Mouse (Mus musculus): ENCODE data around the gene Mindy4b-ps. TPM values are rescaled to one million over a fixed set of nuclear protein-coding genes. Genes with fewer than 3 reads are reported as not detected.
"Not testable (repeated sequence)": the region's sequence is repeated elsewhere in the genome, so short reads cannot be mapped to it uniquely, and the experiment has no call there.

The Mindy4b-ps gene
- not detected in 2 replicates for polyA plus RNA-seq (2014; fragmentation: Nextera tagmentation; extraction: Ambion mirVana)

- H3K9me3 ChIP-seq (ENCODE audit: control insufficient read depth, low read length): no peaks in the 10 kb centered on the region
- no peak for ATAC-seq (ENCODE audit: low read depth)
- H3K4me3 ChIP-seq (ENCODE audit: low read depth, low read length): no peak within 1 kb of the TSS
- H3K36me3 ChIP-seq (ENCODE audit: control insufficient read depth, insufficient read depth, low read length): no peaks in the 10 kb centered on the region
- H3K27ac ChIP-seq (ENCODE audit: low read depth, low read length): no peak within 1 kb of the TSS
- 74% methylated on average over 4 of the region's 4 CpGs for WGBS
- no peaks in the 10 kb centered on the region for H3K4me1 ChIP-seq (ENCODE audit: control insufficient read depth, insufficient read depth, low read length)
- no peak within 1 kb of the TSS for H3K4me2 ChIP-seq (ENCODE audit: low read depth, low read length)
- no peaks in the 10 kb centered on the region for H3K27me3 ChIP-seq (ENCODE audit: control insufficient read depth, insufficient read depth, low read length)
- H3K9ac ChIP-seq (replicated peaks; ENCODE audit: low read depth, low read length): no peak within 1 kb of the TSS
Observed at GRCm38 (mm10) chr3:58822211-58822610, at the start of gene Mindy4b-ps. Mindy4b-ps (minus strand) TSS chr3:58822311.

DNA sequence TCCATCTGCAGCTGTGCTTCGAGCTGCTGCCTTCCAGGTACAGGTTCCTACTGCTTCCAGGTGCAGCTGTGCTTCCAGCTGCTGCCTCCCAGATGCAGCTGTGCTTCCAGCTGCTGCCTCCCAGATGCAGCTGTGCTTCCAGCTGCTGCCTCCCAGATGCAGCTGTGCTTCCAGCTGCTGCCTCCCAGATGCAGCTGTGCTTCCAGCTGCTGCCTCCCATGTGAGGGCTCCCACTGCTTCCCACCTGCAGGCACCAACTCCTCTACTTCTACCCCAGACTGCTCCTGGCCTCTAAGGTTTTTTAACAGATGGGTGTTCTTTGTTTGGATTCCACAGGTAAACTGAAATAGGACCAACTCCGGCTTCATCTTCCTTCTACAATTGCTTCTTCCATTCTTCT lies 49.8 kb upstream of the Mindy4b-ps start:
- not testable (repeated sequence) for H3K9ac ChIP-seq (replicated peaks; ENCODE audit: low read depth, low read length); H3K27ac ChIP-seq (ENCODE audit: low read depth, low read length); H3K4me1 ChIP-seq (ENCODE audit: control insufficient read depth, insufficient read depth, low read length); H3K9me3 ChIP-seq (ENCODE audit: control insufficient read depth, low read length); H3K4me2 ChIP-seq (ENCODE audit: low read depth, low read length); ATAC-seq (ENCODE audit: low read depth); H3K27me3 ChIP-seq (ENCODE audit: control insufficient read depth, insufficient read depth, low read length); H3K36me3 ChIP-seq (ENCODE audit: control insufficient read depth, insufficient read depth, low read length); H3K4me3 ChIP-seq (ENCODE audit: low read depth, low read length)
- WGBS: 76% methylated on average over 2 of the region's 2 CpGs

DNA sequence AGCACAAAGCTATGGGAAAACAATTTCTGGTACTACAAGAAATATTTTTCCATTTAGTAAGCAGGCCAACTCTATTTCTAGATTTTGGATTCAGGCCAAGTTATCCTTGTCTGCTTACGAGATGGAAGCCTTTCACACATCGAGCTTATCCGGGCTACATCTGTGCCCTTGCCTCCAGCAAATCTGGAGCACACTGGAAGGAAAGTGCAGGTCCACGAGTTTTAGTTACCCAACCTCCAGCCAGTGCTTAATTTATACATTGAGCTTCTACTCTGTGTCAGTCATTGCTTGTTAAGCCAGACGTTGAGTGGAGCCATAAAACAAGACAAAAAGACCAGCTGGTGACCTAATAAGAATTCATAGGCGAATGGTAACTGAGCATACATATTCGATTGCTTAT lies 43.6 kb upstream of the Mindy4b-ps start:
- no peak overlapping the region for H3K9ac ChIP-seq (replicated peaks; ENCODE audit: low read depth, low read length)
- no peaks in the 10 kb centered on the region for H3K4me1 ChIP-seq (ENCODE audit: control insufficient read depth, insufficient read depth, low read length)
- ATAC-seq (ENCODE audit: low read depth): peak; percentile 61; the same call in 1 of the 2 replicates
- no peak overlapping the region for H3K4me3 ChIP-seq (ENCODE audit: low read depth, low read length)
- H3K27me3 ChIP-seq (ENCODE audit: control insufficient read depth, insufficient read depth, low read length): no peaks in the 10 kb centered on the region
- no peaks in the 10 kb centered on the region for H3K36me3 ChIP-seq (ENCODE audit: control insufficient read depth, insufficient read depth, low read length)
- 30% methylated on average over 7 of the region's 7 CpGs for WGBS
- no peak overlapping the region for H3K27ac ChIP-seq (ENCODE audit: low read depth, low read length)
- H3K4me2 ChIP-seq (ENCODE audit: low read depth, low read length): no peak overlapping the region
- H3K9me3 ChIP-seq (ENCODE audit: control insufficient read depth, low read length): no peaks in the 10 kb centered on the region

- 88% methylated on average over 2 of the region's 2 CpGs for WGBS
- H3K4me3 ChIP-seq (ENCODE audit: low read depth, low read length): no peak overlapping the region
- H3K4me1 ChIP-seq (ENCODE audit: control insufficient read depth, insufficient read depth, low read length): no peaks in the 10 kb centered on the region
- H3K9ac ChIP-seq (replicated peaks; ENCODE audit: low read depth, low read length): no peak overlapping the region
- no peak for ATAC-seq (ENCODE audit: low read depth)
- no peak overlapping the region for H3K4me2 ChIP-seq (ENCODE audit: low read depth, low read length)
- H3K9me3 ChIP-seq (ENCODE audit: control insufficient read depth, low read length): no peaks in the 10 kb centered on the region
- H3K27ac ChIP-seq (ENCODE audit: low read depth, low read length): no peak overlapping the region
- no peaks in the 10 kb centered on the region for H3K27me3 ChIP-seq (ENCODE audit: control insufficient read depth, insufficient read depth, low read length)
- H3K36me3 ChIP-seq (ENCODE audit: control insufficient read depth, insufficient read depth, low read length): no peaks in the 10 kb centered on the region
Observed at GRCm38 (mm10) chr3:58862976-58863375, 40.9 kb upstream of the Mindy4b-ps start.

DNA sequence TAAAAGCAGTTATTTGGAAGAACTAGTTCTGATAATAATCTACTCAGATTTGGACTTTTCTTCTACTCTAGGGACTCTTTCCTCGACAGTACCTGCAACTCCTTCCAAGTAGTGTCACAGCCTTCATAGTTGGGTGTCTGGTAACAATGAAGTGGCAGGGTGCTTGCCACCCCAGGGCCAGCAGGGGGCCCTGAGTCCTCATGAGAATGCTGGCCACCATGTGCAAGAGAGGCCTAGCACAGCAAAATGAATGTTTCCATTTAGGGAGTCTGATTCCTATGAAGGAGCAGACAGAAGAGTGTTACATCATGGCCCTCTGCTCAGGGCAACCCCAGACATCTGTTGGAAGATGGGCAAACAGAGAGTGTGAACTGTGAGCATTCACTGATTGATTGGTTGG lies 21.3 kb upstream of the Mindy4b-ps start:
- H3K4me1 ChIP-seq (ENCODE audit: control insufficient read depth, insufficient read depth, low read length): no peaks in the 10 kb centered on the region
- no peak; the same call in 1 of the 2 replicates for ATAC-seq (ENCODE audit: low read depth)
- H3K9me3 ChIP-seq (ENCODE audit: control insufficient read depth, low read length): no peaks in the 10 kb centered on the region
- 82% methylated on average over 1 of the region's 1 CpGs for WGBS
- H3K27me3 ChIP-seq (ENCODE audit: control insufficient read depth, insufficient read depth, low read length): no peaks in the 10 kb centered on the region
- H3K4me3 ChIP-seq (ENCODE audit: low read depth, low read length): no peak overlapping the region
- H3K4me2 ChIP-seq (ENCODE audit: low read depth, low read length): no peak overlapping the region
- H3K27ac ChIP-seq (ENCODE audit: low read depth, low read length): no peak overlapping the region
- H3K9ac ChIP-seq (replicated peaks; ENCODE audit: low read depth, low read length): no peak overlapping the region
- H3K36me3 ChIP-seq (ENCODE audit: control insufficient read depth, insufficient read depth, low read length): no peaks in the 10 kb centered on the region

- ATAC-seq (ENCODE audit: low read depth): no peak
Observed at GRCm38 (mm10) chr3:58833442-58834160, 11.5 kb upstream of the Mindy4b-ps start.

DNA sequence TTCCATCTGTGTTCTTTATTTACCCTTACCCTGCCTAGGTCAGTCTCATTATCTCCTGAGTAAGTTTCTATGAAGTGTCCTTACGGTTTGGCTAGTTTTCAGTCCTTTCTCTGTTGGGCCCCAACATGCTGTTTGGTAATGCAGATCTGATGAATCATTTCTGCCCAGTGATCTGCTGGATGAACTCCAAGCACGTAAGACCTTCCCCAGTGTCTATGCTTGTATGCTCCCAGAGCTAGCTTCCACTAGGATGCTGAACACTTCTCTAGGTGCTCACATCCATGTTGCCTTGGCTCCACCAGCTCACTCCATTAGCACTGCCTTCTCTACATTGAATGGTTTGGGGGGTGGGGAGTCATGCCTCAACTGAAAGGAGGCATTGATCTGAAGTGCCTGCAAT lies 10.8 kb upstream of the Mindy4b-ps start:
- no peaks in the 10 kb centered on the region; the same call in 1 of the 2 replicates for H3K27me3 ChIP-seq (ENCODE audit: control insufficient read depth, insufficient read depth, low read length)
- no peaks in the 10 kb centered on the region for H3K9me3 ChIP-seq (ENCODE audit: control insufficient read depth, low read length)
- no peaks in the 10 kb centered on the region for H3K4me1 ChIP-seq (ENCODE audit: control insufficient read depth, insufficient read depth, low read length)
- no peak overlapping the region for H3K9ac ChIP-seq (replicated peaks; ENCODE audit: low read depth, low read length)
- WGBS: 87% methylated on average over 2 of the region's 2 CpGs
- no peak overlapping the region for H3K27ac ChIP-seq (ENCODE audit: low read depth, low read length)
- H3K4me2 ChIP-seq (ENCODE audit: low read depth, low read length): no peak overlapping the region
- no peak for ATAC-seq (ENCODE audit: low read depth)
- no peak overlapping the region for H3K4me3 ChIP-seq (ENCODE audit: low read depth, low read length)
- no peaks in the 10 kb centered on the region for H3K36me3 ChIP-seq (ENCODE audit: control insufficient read depth, insufficient read depth, low read length)

More at GRCm38 (mm10) chr3:58833442-58834160, 11.5 kb upstream of the Mindy4b-ps start:
- no peaks in the 10 kb centered on the region for H3K27me3 ChIP-seq (ENCODE audit: control insufficient read depth, insufficient read depth, low read length)
- H3K9me3 ChIP-seq (ENCODE audit: control insufficient read depth, low read length): no peaks in the 10 kb centered on the region
- H3K27ac ChIP-seq (ENCODE audit: low read depth, low read length): no peak overlapping the region
- H3K4me3 ChIP-seq (ENCODE audit: low read depth, low read length): no peak overlapping the region
- no peaks in the 10 kb centered on the region for H3K4me1 ChIP-seq (ENCODE audit: control insufficient read depth, insufficient read depth, low read length)
- no peak overlapping the region for H3K4me2 ChIP-seq (ENCODE audit: low read depth, low read length)
- WGBS: 73% methylated on average over 5 of the region's 5 CpGs
- no peak overlapping the region for H3K9ac ChIP-seq (replicated peaks; ENCODE audit: low read depth, low read length)
- no peaks in the 10 kb centered on the region for H3K36me3 ChIP-seq (ENCODE audit: control insufficient read depth, insufficient read depth, low read length)

- H3K36me3 ChIP-seq (ENCODE audit: control insufficient read depth, insufficient read depth, low read length): no peaks in the 10 kb centered on the region
- H3K4me2 ChIP-seq (ENCODE audit: low read depth, low read length): no peak overlapping the region
- no peaks in the 10 kb centered on the region for H3K4me1 ChIP-seq (ENCODE audit: control insufficient read depth, insufficient read depth, low read length)
- ATAC-seq (ENCODE audit: low read depth): no peak
- H3K9me3 ChIP-seq (ENCODE audit: control insufficient read depth, low read length): no peaks in the 10 kb centered on the region
- 82% methylated on average over 5 of the region's 5 CpGs for WGBS
- H3K9ac ChIP-seq (replicated peaks; ENCODE audit: low read depth, low read length): no peak overlapping the region
- H3K4me3 ChIP-seq (ENCODE audit: low read depth, low read length): no peak overlapping the region
- no peaks in the 10 kb centered on the region; the same call in 1 of the 2 replicates for H3K27me3 ChIP-seq (ENCODE audit: control insufficient read depth, insufficient read depth, low read length)
- H3K27ac ChIP-seq (ENCODE audit: low read depth, low read length): no peak overlapping the region
Observed at GRCm38 (mm10) chr3:58831586-58831985, 9.5 kb upstream of the Mindy4b-ps start.

DNA sequence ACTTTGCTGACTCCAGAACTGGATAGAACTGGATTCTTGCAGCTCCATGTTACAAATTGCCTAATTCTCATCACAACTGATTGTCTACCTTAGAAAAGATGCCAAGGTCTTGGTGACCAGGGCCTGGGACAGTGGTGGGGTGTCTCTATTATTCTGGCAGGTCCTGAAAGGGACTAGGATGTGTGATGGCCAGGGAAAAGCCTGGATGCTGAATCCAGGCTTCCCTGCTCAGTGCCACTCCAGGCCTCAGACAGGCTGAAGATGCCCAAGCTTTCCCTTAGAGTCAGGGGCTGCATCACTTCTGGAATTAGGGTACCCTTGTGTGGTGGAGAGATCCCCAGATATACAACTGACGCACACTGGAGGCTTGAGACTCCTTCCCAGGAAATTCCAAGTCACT lies 7.8 kb upstream of the Mindy4b-ps start:
- Histone ChIP-seq H3K36me3 (ENCODE audit: control insufficient read depth, insufficient read depth, low read length) (no peaks in the 10 kb centered on the region), H3K4me3 (ENCODE audit: low read depth, low read length) (no peak overlapping the region), H3K9ac (replicated peaks; ENCODE audit: low read depth, low read length) (no peak overlapping the region), H3K27me3 (ENCODE audit: control insufficient read depth, insufficient read depth, low read length) (no peaks in the 10 kb centered on the region; the same call in 1 of the 2 replicates), H3K4me2 (ENCODE audit: low read depth, low read length) (no peak overlapping the region), H3K9me3 (ENCODE audit: control insufficient read depth, low read length) (no peaks in the 10 kb centered on the region), H3K4me1 (ENCODE audit: control insufficient read depth, insufficient read depth, low read length) (no peaks in the 10 kb centered on the region), H3K27ac (ENCODE audit: low read depth, low read length) (no peak overlapping the region)
- WGBS: 100% methylated on average over 1 of the region's 1 CpGs
- ATAC-seq (ENCODE audit: low read depth): no peak

Measured in neural tube, embryonic 14.5 days (tissue).